Mouse (Mus musculus): ENCODE measurements around the gene Lrcol1. TPM values are rescaled to one million over a fixed set of nuclear protein-coding genes. Genes with fewer than 3 reads are reported as not detected.
A peak's percentile ranks its signal among the peaks of the same experiment; 100 is the strongest.

Lrcol1 gene
- polyA plus RNA-seq (2014; fragmentation: Nextera tagmentation; extraction: Ambion mirVana) = not detected in 2 replicates

- H3K4me2 ChIP-seq (replicated peaks; ENCODE audit: low read depth, low read length) = no peak within 1 kb of the TSS; the same call in 1 of the 2 replicates
- H3K27me3 ChIP-seq (ENCODE audit: control insufficient read depth, insufficient read depth, low read length) = peaks cover 8% of the 10 kb centered on the region; the same call in 1 of the 2 replicates
- WGBS = 64% methylated on average over 4 of the region's 4 CpGs
- no peak within 1 kb of the TSS for H3K9ac ChIP-seq (replicated peaks; ENCODE audit: low read depth, low read length)
- no peak within 1 kb of the TSS for H3K4me3 ChIP-seq (ENCODE audit: low read depth, low read length)
- no peaks in the 10 kb centered on the region for H3K9me3 ChIP-seq (ENCODE audit: control insufficient read depth, low read depth, low read length)
- no peaks in the 10 kb centered on the region for H3K36me3 ChIP-seq (ENCODE audit: control insufficient read depth, insufficient read depth, low read length)
- H3K27ac ChIP-seq (ENCODE audit: low read length) = no peak within 1 kb of the TSS
- ATAC-seq (ENCODE audit: insufficient number of reproducible peaks, insufficient read depth, low FRiP score, low read depth) = no peak
- no peaks in the 10 kb centered on the region for H3K4me1 ChIP-seq (ENCODE audit: control insufficient read depth, insufficient read depth, low read length)
Observed at GRCm38 (mm10) chr5:110344524-110344923, at the start of gene Lrcol1. Gene Lrcol1 (plus strand): TSS chr5:110344730.

GRCm38 (mm10) chr5:110296637-110297036 is 47.9 kb upstream of the Lrcol1 start:
- peaks cover 53% of the 10 kb centered on the region for H3K36me3 ChIP-seq (ENCODE audit: control insufficient read depth, insufficient read depth, low read length)
- no peak overlapping the region for H3K4me2 ChIP-seq (replicated peaks; ENCODE audit: low read depth, low read length)
- no peaks in the 10 kb centered on the region for H3K9me3 ChIP-seq (ENCODE audit: control insufficient read depth, low read depth, low read length)
- H3K27ac ChIP-seq (ENCODE audit: low read length) = no peak overlapping the region
- no peak overlapping the region for H3K9ac ChIP-seq (replicated peaks; ENCODE audit: low read depth, low read length)
- H3K4me3 ChIP-seq (ENCODE audit: low read depth, low read length) = no peak overlapping the region
- no peaks in the 10 kb centered on the region for H3K4me1 ChIP-seq (ENCODE audit: control insufficient read depth, insufficient read depth, low read length)
- whole genome bisulfite sequencing = 92% methylated on average over 1 of the region's 1 CpGs
- H3K27me3 ChIP-seq (ENCODE audit: control insufficient read depth, insufficient read depth, low read length) = no peaks in the 10 kb centered on the region
- ATAC-seq (ENCODE audit: insufficient number of reproducible peaks, insufficient read depth, low FRiP score, low read depth) = no peak

- no peak overlapping the region for H3K4me3 ChIP-seq (ENCODE audit: low read depth, low read length)
- no peak overlapping the region for H3K4me2 ChIP-seq (replicated peaks; ENCODE audit: low read depth, low read length)
- no peaks in the 10 kb centered on the region for H3K27me3 ChIP-seq (ENCODE audit: control insufficient read depth, insufficient read depth, low read length)
- WGBS = 85% methylated on average over 2 of the region's 2 CpGs
- no peaks in the 10 kb centered on the region for H3K9me3 ChIP-seq (ENCODE audit: control insufficient read depth, low read depth, low read length)
- H3K9ac ChIP-seq (replicated peaks; ENCODE audit: low read depth, low read length) = no peak overlapping the region
- no peak for ATAC-seq (ENCODE audit: insufficient number of reproducible peaks, insufficient read depth, low FRiP score, low read depth)
- peaks cover 57% of the 10 kb centered on the region for H3K36me3 ChIP-seq (ENCODE audit: control insufficient read depth, insufficient read depth, low read length)
- H3K4me1 ChIP-seq (ENCODE audit: control insufficient read depth, insufficient read depth, low read length) = no peaks in the 10 kb centered on the region
- H3K27ac ChIP-seq (ENCODE audit: low read length) = no peak overlapping the region
Observed at GRCm38 (mm10) chr5:110300591-110300990, 43.9 kb upstream of the Lrcol1 start.

GRCm38 (mm10) chr5:110308861-110309260 is 35.7 kb upstream of the Lrcol1 start:
- WGBS = 92% methylated on average over 7 of the region's 7 CpGs
- Histone ChIP-seq H3K4me1 (ENCODE audit: control insufficient read depth, insufficient read depth, low read length) (no peaks in the 10 kb centered on the region), H3K27ac (ENCODE audit: low read length) (no peak overlapping the region), H3K4me3 (ENCODE audit: low read depth, low read length) (no peak overlapping the region), H3K36me3 (ENCODE audit: control insufficient read depth, insufficient read depth, low read length) (peaks cover 47% of the 10 kb centered on the region), H3K27me3 (ENCODE audit: control insufficient read depth, insufficient read depth, low read length) (no peaks in the 10 kb centered on the region), H3K9ac (replicated peaks; ENCODE audit: low read depth, low read length) (no peak overlapping the region), H3K4me2 (replicated peaks; ENCODE audit: low read depth, low read length) (no peak overlapping the region), H3K9me3 (ENCODE audit: control insufficient read depth, low read depth, low read length) (no peaks in the 10 kb centered on the region)
- ATAC-seq (ENCODE audit: insufficient number of reproducible peaks, insufficient read depth, low FRiP score, low read depth) = no peak

GRCm38 (mm10) chr5:110313127-110313526 is 31.4 kb upstream of the Lrcol1 start:
- H3K27me3 ChIP-seq (ENCODE audit: control insufficient read depth, insufficient read depth, low read length) = no peaks in the 10 kb centered on the region
- 88% methylated on average over 3 of the region's 3 CpGs for WGBS
- H3K27ac ChIP-seq (ENCODE audit: low read length) = no peak overlapping the region
- H3K4me2 ChIP-seq (replicated peaks; ENCODE audit: low read depth, low read length) = no peak overlapping the region
- H3K36me3 ChIP-seq (ENCODE audit: control insufficient read depth, insufficient read depth, low read length) = peaks cover 37% of the 10 kb centered on the region
- no peak overlapping the region for H3K9ac ChIP-seq (replicated peaks; ENCODE audit: low read depth, low read length)
- no peak for ATAC-seq (ENCODE audit: insufficient number of reproducible peaks, insufficient read depth, low FRiP score, low read depth)
- H3K4me3 ChIP-seq (ENCODE audit: low read depth, low read length) = no peak overlapping the region
- H3K4me1 ChIP-seq (ENCODE audit: control insufficient read depth, insufficient read depth, low read length) = no peaks in the 10 kb centered on the region
- H3K9me3 ChIP-seq (ENCODE audit: control insufficient read depth, low read depth, low read length) = no peaks in the 10 kb centered on the region

GRCm38 (mm10) chr5:110330508-110330907 is 14.0 kb upstream of the Lrcol1 start:
- Histone ChIP-seq H3K36me3 (ENCODE audit: control insufficient read depth, insufficient read depth, low read length) (peaks cover 57% of the 10 kb centered on the region), H3K27ac (ENCODE audit: low read length) (no peak overlapping the region), H3K4me3 (ENCODE audit: low read depth, low read length) (no peak overlapping the region), H3K27me3 (ENCODE audit: control insufficient read depth, insufficient read depth, low read length) (no peaks in the 10 kb centered on the region), H3K4me1 (ENCODE audit: control insufficient read depth, insufficient read depth, low read length) (no peaks in the 10 kb centered on the region), H3K4me2 (replicated peaks; ENCODE audit: low read depth, low read length) (no peak overlapping the region), H3K9ac (replicated peaks; ENCODE audit: low read depth, low read length) (no peak overlapping the region), H3K9me3 (ENCODE audit: control insufficient read depth, low read depth, low read length) (no peaks in the 10 kb centered on the region)
- no peak for ATAC-seq (ENCODE audit: insufficient number of reproducible peaks, insufficient read depth, low FRiP score, low read depth)
- 77% methylated on average over 3 of the region's 3 CpGs for WGBS

GRCm38 (mm10) chr5:110338792-110339191 is 5.7 kb upstream of the Lrcol1 start:
- Histone ChIP-seq H3K4me3 (ENCODE audit: low read depth, low read length) (no peak overlapping the region), H3K27me3 (ENCODE audit: control insufficient read depth, insufficient read depth, low read length) (peaks cover 8% of the 10 kb centered on the region; the same call in 1 of the 2 replicates), H3K9me3 (ENCODE audit: control insufficient read depth, low read depth, low read length) (no peaks in the 10 kb centered on the region), H3K4me2 (replicated peaks; ENCODE audit: low read depth, low read length) (no peak overlapping the region), H3K36me3 (ENCODE audit: control insufficient read depth, insufficient read depth, low read length) (peaks cover 44% of the 10 kb centered on the region), H3K4me1 (ENCODE audit: control insufficient read depth, insufficient read depth, low read length) (no peaks in the 10 kb centered on the region), H3K27ac (ENCODE audit: low read length) (no peak overlapping the region), H3K9ac (replicated peaks; ENCODE audit: low read depth, low read length) (no peak overlapping the region)
- 83% methylated on average over 2 of the region's 2 CpGs for WGBS
- no peak for ATAC-seq (ENCODE audit: insufficient number of reproducible peaks, insufficient read depth, low FRiP score, low read depth)

GRCm38 (mm10) chr5:110342648-110343284 is 1.8 kb upstream of the Lrcol1 start, which contains the start of gene P2rx2:
Gene P2rx2 (minus strand): TSS chr5:110343212.
- Histone ChIP-seq H3K4me3 (ENCODE audit: low read depth, low read length) (peak within 1 kb of the TSS; percentile 43), H3K9me3 (ENCODE audit: control insufficient read depth, low read depth, low read length) (no peaks in the 10 kb centered on the region), H3K4me1 (ENCODE audit: control insufficient read depth, insufficient read depth, low read length) (no peaks in the 10 kb centered on the region), H3K9ac (replicated peaks; ENCODE audit: low read depth, low read length) (peak within 1 kb of the TSS; percentile 30; the same call in 1 of the 2 replicates), H3K27me3 (ENCODE audit: control insufficient read depth, insufficient read depth, low read length) (peaks cover 8% of the 10 kb centered on the region; the same call in 1 of the 2 replicates), H3K27ac (ENCODE audit: low read length) (no peak within 1 kb of the TSS), H3K4me2 (replicated peaks; ENCODE audit: low read depth, low read length) (peak within 1 kb of the TSS; percentile 98), H3K36me3 (ENCODE audit: control insufficient read depth, insufficient read depth, low read length) (peaks cover 6% of the 10 kb centered on the region)
- peak; percentile 54 for ATAC-seq (ENCODE audit: insufficient number of reproducible peaks, insufficient read depth, low FRiP score, low read depth)
- 1% methylated on average over 43 of the region's 43 CpGs for WGBS

GRCm38 (mm10) chr5:110345553-110345952 is 1.0 kb downstream of the Lrcol1 start:
- no peak for ATAC-seq (ENCODE audit: insufficient number of reproducible peaks, insufficient read depth, low FRiP score, low read depth)

More at GRCm38 (mm10) chr5:110345553-110345952, 1.0 kb downstream of the Lrcol1 start:
- H3K9ac ChIP-seq (replicated peaks; ENCODE audit: low read depth, low read length) = no peak overlapping the region
- H3K4me2 ChIP-seq (replicated peaks; ENCODE audit: low read depth, low read length) = no peak overlapping the region
- H3K4me1 ChIP-seq (ENCODE audit: control insufficient read depth, insufficient read depth, low read length) = no peaks in the 10 kb centered on the region
- H3K27ac ChIP-seq (ENCODE audit: low read length) = no peak overlapping the region
- no peaks in the 10 kb centered on the region for H3K36me3 ChIP-seq (ENCODE audit: control insufficient read depth, insufficient read depth, low read length)
- WGBS = 84% methylated on average over 4 of the region's 4 CpGs
- no peak overlapping the region for H3K4me3 ChIP-seq (ENCODE audit: low read depth, low read length)
- H3K27me3 ChIP-seq (ENCODE audit: control insufficient read depth, insufficient read depth, low read length) = peaks cover 8% of the 10 kb centered on the region; the same call in 1 of the 2 replicates
- H3K9me3 ChIP-seq (ENCODE audit: control insufficient read depth, low read depth, low read length) = no peaks in the 10 kb centered on the region

Data from stomach, embryonic 14.5 days (tissue).